Mouse (Mus musculus): ENCODE measurements around the gene Gm21882.
"Not testable (repeated sequence)": the region's sequence is repeated elsewhere in the genome, so short reads cannot be mapped to it uniquely, and the experiment has no call there.

The Gm21882 gene

GRCm38 (mm10) chrY:40381423-40381822 is at the start of gene Gm21882:
Gene Gm21882 (minus strand): TSS chrY:40381523.
- not testable (repeated sequence) for DNase-seq (ENCODE audit: extremely low spot score, low spot score)

All from neural tube, embryonic 10.5 days (tissue).